Mouse (Mus musculus): ENCODE measurements around the gene Asb18. TPM values are rescaled to one million over a fixed set of nuclear protein-coding genes. Genes with fewer than 3 reads are reported as not detected.

The Asb18 gene
- total RNA-seq (2021), result 1 to 10 TPM in 1 of 2 experiments, not detected in 1; 1.5 TPM
- long read RNA-seq, experiment 1, result 0 reads
- long read RNA-seq, experiment 2, result 0 reads

DNA sequence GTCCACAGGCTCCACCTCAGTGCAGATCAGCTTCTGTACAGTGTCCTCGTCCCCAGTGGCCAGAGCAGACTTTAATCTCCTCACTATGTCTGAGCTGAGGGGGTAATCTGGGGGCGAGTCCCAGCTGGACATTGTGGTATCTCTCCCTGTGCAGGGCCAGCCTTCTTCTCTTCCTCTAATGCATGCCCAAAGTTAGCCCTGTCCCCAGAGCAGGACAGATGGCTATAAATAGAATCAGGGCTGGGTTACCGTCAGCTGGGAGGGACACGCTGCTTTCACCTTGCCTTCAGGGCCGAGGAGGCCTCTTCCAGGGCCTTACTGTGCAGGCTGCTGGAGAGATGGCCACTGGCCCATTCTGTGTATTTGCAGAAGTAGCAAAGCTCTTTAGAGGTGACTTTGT lies at the start of gene Asb18:
Asb18 (minus strand) TSS at position 221 of the 400 bp plus-strand sequence.
- DNase-seq, result no peak

DNA sequence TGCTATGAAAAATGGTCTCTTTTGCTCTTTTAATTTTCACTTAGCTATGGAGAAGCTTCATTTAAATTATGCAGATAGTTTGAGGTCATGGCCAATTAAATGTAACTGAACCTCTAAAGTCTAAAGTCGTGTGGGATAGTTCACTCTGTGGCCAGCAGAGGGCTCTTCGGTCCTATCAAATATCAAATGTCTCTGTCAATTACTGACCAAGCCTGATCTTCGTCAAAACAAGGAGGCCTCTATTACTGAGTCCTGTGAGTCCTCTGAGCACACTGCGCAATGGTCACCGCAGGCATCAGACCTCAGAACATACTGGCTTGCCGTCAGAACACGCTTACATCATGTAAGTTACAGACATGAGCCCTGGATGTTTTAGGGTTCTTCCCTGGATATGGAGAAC lies 46.1 kb upstream of the Asb18 start:
- DNase-seq, result peak; percentile 66

DNA sequence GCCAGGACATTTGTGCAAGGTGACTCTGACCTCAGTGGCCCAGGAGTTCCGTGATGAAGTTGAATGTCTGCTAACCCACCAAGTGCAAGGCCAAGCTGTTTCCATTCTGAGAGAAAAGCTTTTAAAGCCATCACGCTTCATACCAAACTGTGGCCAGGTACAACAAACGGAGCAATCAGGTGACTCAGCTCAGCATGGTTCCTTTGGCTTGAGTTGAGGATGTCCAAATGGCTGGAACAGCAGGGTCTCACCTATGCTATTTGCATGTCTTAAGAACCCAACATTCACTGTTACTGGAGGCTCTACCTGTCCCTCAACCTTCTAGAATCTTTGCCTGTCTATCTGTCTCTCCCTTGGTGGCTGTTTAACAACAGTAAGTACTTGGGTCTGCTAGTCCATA lies 45.6 kb upstream of the Asb18 start:
- DNase-seq, result no peak

DNA sequence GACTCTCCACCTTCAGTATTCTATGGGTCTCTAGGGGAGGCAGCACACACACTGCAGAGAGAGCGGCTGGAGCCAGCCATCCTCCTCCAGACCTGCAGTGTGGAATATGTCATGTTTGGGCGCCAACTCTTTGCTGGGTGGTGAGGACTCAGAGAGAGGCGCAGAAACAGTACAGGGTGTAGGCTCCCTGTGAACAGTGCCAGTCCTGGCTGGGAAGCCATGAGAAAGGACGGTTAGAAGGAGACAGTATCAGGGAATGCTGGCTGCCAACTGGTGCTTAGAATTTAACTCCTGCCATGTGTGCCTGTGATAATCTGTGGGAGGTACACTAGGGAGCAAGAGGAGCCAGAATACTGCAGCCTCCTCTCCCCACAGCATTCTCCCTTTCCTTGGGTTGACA lies 40.5 kb upstream of the Asb18 start:
- no peak for DNase-seq

DNA sequence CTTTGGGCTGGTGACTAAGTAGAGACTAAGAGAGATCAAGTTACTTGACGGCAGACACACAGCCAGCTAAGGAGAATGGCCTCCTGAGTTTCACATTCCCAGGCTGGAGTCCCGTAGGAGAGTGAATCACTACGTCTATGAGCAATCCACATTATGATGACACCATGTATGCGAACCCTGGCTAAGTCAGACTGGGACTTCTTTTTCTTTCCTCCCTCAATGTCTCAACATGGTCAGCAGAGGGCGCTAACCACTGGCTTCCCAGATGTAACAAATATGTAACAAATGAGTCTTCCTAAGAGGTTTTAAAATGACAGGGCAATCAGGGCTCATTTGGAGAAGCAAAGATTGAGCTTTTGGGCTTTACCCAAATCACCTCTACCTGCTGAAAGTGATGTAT lies 36.9 kb upstream of the Asb18 start:
- DNase-seq, result peak; percentile 54

DNA sequence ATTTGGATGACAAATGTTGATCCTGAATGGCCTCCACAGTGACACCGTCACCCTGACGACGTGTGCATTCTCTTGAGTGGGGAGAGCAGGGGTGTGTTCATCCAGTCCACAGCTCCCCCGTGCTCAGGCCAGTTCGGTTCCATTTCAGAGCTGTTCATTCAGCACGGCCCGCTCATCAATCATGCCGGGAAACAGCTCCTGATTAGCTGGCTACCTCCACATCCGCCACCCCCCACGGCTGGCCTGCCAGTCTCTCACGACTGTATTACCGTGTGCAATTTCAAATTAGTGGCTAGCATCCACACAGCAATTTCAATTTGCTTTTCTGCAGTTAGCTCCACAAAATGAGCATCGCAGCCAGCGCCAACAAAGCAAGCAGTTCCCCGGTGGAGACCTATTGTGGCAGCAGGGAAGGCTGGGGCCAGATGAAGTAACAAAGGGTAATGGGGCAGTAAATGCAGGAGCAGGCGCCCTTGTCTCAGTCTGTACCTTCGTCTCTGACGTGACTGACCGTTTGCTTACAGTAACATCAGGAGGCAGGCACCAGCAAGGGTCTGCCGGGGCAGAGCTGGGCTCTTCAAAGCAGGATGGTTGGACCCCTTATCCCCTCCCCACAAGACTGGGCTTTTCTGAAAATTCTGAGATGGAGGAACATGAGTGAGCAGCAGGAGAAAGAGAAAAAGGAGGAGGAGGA lies 35.7 kb upstream of the Asb18 start:
- DNase-seq, result no peak

DNA sequence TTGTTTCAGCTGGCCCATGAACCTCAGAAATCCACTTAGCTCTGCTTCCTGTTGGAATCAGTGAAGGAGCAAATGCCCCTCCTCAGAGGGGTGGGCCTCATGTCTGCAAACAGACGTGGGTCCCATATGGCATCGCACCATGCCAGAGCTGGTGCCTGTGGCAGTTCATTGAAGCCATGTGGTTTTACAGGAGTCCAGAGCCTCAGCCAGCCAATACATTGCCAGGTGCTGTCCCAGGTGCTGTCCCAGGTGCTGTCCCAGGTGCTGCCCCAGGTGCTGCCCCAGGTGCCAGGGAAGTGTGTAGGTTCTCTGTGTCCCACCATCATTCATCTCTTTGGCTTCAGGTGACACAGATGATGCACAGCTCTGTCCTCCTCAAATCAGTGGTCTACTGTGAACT lies 13.8 kb upstream of the Asb18 start:
- DNase-seq, result no peak

DNA sequence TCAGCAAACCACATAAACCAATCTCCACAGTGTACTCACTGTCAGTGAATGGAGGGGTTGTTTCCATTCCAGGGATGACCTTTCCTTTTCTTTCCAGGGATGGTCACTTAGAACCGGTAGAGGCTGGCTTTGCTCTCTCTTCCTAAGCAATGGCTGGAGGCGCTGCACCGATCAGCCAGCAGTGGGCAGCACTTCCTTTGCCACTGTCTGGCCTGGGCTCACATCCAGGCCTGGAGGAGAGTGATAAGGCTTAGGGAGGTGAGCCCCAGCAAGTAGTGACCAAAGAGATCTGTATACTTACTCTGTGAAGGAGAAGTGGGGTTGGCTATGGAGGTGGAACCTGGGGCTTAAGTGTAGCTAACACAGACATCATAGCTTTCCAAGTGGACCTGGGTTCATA lies 12.5 kb upstream of the Asb18 start:
- peak; percentile 64 for DNase-seq

DNA sequence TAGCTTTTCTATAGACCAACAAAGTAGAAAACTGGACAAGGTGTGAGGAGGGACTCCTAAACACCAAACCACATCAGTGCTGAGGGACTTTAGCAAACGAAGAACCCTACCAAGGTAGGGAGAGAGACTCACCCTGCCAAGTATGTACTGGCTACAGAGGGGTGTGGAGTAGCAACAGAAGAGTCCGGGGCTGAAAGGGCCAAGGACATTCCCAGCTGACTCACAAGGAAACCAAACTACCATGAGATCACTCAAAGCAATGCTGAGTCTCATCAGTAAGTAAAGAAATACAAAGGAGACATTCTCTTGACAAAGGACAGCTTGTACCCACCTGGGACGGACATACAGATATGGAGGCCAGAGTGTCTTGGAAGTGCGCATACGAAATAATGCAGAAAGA lies 5.9 kb upstream of the Asb18 start:
- peak; percentile 11 for DNase-seq

DNA sequence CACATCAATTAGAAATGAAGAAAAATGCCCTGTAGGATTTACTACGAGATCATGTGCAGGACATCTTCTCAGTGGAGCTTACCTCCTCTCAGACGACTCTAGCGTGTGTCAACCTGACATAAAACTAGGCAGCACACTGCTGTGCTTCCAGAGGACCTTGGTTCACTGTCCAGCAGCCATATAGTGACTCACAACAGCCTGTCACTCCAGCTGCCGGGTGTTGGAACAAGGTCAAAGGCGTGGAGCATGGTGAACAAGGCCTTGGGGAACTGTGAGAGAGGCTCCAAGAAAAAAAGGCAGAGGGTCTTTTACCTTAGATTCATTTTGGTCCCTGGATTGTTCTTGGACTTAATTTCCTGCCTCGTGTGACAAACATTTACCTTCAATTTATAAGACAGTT lies 3.6 kb upstream of the Asb18 start:
- peak; percentile 73 for DNase-seq

DNA sequence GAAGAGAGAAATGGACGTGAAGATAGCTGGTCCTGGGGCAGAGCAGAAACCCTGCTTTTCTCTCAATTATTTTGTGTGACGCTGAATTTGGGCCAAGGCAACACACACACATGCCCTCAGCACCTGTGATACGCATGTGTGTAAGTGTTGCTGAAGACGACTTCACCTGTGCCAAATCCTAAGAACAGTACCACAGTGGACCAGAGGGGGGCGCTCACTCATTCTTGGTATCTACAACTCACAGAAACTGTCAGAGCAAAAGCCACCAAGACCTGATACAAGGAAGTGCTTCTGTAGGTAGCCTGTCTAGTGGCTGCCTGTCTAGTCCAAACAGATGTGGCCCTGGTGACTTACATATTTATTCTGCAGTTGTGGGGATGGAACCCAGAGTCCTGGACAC lies 1.2 kb downstream of the Asb18 start:
- no peak for DNase-seq

DNA sequence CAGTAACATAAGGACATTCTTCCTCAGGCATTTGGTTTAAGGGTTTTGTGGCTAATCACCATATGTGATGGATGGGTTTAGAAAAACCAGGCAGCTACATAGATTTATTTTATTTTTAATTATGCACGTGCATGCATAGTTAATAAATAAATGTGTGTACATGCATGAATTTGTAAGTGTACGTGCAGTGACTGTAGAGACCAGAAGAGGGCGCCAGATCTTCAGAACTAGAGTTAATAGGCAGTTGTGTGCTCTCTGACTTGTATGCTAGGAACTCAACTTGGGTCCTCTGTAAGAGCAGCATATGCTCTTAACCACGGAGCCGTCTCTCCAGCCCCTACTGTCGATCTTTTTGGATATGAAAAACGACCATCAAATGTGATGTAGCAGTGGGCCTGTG lies 1.6 kb downstream of the Asb18 start:
- no peak for DNase-seq

DNA sequence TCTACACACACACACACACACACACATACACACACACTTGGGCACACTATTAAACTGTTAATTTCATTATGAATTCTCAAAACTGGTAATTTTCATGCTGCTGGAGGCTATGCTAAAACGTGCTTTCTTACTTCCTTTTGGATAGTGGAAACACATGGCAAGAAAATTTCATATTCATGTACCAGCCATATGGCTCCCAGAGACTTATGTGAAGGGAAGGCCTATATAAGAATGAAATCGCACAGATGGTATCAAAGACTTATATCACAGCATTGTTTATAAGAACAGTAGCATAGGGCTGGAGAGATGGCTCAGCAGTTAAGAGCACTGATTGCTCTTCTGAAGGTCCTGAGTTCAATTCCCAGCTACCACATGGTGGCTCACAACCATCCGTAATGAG lies 2.3 kb downstream of the Asb18 start:
- DNase-seq, result no peak

DNA sequence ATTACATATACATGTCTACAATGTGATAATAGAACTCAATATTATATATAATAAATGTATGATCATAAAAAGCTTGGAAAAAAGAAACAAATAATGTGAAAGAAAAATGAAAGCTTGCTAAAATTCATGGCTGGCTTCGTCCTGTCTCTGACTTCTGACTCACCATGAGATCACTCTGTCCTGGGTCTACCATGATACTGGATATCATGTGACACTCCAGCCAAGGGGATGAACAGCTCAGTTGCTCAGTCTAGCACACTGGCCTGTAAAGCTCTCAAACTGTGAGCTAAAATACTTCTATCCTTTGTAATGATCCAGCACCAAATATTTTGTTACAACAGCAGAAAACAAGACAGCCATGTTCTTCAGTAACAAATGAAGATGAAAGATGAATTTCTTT lies 4.4 kb downstream of the Asb18 start:
- DNase-seq, result no peak

DNA sequence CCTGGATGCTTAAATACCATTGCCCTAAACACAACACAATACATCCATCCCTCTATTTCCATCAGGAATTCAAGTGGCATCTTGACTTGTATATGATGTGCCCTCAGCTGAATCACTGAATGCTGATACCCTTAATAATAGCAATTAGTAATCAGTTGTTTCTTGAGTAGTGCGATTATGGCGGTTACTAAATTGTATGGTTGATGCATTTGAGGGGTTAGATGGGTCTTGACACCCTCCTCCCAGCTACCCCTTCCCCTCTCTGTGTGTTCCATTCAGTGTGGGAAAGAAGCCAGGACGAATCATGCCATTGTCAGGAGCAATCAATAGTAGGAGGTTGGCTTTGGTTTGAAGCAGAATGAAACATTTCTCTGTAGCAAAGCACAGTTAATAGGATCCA lies 5.3 kb downstream of the Asb18 start:
- DNase-seq, result no peak

DNA sequence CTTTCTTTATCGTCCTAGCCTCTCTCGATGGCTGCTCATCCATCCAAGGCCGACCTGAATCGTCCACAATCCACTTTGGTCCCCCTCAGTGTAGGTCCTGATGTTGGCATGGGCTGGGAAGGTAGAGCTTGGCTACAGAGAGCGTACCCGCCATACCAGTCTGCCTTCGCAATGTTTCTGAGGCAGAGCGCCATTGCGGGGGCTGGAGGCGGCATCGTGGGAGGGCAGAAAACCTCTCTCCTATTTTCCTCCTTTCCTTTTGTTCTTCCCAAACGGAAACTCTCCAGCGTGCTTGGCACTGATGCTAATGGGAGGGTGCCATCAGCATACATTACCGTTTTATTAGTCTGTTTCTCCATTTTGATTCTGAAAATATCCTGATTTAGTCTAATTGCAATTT lies 7.8 kb downstream of the Asb18 start:
- DNase-seq, result no peak

DNA sequence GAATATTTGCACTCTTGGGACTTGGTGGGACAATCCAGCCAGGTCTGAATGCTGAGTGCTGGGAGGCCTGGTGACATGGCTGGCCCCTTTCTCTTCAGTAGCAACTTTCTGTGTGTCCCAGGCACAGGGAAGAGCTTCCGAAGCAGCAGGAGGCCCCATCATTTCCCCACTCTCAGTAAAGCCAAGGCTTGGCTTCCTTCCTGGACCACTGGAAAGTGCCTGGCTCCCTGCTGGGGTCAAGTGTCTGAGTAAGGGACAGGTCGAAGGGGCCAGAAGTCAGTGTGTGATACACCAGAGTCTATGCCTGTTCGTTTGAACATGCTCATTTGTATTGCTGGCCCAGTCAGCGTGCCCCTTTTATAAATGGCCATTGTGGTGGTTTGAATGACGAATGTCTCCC lies 13.5 kb downstream of the Asb18 start:
- DNase-seq, result no peak

DNA sequence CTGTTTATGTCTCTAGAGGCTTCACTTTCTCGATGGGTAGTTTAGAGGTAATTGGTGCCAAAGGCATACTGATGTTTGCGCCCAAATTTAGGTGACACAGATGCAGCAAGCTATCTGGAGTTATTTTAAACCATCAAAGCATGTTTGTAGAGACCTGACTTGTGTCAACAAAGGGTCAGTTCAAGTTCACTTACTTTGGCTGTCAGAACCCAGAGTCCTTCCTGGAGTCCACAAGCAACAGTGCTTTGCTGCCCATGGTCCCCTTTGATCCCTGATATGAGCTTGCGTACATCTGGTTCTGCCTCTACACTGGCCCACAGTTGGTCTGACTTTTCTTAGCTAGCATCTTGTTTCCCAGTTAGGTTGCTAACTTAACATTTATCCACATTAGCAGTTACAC lies 14.6 kb downstream of the Asb18 start:
- no peak for DNase-seq

DNA sequence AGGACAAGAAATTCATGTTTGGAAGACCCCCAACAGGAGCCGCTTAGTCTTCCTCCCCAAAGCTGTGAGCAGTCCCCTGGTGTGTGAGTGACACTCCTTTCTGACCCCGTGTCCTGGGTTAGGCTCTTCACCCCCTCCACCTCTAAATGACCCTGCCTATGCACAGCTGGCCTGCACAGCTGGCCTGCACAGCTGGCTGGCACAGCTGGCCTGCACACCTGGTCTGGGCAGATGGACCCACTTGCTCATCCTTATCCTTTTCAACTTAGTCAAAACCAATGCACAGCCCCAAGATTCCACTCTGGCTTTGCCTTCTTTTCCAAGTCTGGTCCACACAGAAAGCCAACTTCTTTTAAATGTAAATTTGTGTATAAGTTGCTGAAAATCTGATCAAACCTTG lies 15.8 kb downstream of the Asb18 start:
- no peak for DNase-seq

DNA sequence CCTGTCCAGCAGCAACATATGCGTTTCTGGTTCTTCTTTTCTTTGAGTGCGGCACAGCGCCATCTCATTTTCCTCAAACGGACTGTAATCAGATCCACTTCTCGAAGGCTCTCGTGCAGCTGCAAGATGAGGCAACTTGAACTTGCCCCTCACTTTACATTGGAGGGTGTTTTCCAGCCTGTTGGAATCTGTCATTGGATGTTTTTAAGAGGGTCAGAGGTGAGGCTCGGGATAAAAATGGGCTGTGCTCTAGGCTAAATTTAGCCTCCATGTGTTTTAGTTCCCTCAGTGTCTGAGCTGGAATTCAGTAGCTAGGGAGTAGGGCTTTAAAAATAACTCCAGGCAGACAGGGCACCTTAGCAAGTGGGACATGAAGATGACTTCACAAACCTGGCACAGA lies 16.4 kb downstream of the Asb18 start:
- no peak for DNase-seq

DNA sequence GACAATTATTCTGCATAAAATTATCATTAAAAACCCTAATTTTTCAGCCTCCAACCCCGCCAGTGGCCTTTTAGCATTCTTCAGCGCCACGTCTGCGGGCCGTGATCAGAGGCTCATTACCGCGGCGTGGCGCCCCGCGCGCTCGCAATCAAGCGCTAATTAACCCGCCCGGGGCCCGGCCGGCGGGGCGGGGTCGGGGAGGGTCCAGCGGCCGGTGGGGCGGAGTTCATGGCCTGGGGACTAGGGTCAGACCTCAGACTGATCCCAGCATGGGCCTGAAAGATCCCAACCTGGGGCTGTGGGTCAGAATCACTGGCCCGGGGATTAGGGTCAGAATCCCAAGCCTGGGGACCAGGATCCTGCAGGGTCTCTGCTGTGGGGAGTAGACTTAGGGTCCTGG lies 22.2 kb downstream of the Asb18 start:
- no peak for DNase-seq

DNA sequence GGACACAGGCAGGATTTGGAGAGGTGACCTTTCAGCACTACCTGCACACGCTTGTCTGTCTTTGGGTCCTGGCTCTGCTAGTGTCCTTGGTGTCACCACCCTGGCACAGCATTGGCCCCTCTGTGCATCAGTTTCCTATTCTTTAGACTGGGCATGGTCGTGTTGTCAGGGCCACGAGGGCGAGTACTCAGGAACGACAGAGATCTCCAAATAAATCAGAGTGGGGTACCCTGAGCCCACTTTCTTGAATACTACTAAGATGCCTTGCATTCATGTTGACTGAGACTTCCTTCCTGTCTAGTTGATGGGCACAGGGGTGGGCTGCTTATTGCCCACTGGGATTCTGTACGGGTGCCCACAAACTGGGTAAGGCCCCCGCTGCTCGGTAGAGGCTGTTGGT lies 37.2 kb downstream of the Asb18 start:
- no peak for DNase-seq

DNA sequence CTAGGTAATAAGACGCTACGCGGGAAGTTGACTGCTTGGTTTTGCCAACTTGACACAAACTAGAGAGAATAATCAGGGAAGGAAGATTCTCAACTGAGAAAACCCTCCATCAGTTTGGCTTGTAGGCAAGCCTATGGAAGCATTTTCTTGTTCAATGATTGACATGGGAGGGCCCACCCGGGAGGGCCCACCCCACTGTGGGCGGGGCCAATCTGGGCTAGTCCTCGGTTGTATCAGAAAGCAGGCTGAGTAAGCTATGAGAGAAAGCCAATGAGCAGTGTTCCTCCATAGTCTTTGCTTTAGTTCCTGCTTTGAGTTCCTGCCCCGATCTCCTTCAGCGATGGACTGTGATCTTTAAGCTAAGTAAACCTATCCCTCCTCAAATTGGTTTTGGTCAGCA lies 38.1 kb downstream of the Asb18 start:
- DNase-seq, result no peak

DNA sequence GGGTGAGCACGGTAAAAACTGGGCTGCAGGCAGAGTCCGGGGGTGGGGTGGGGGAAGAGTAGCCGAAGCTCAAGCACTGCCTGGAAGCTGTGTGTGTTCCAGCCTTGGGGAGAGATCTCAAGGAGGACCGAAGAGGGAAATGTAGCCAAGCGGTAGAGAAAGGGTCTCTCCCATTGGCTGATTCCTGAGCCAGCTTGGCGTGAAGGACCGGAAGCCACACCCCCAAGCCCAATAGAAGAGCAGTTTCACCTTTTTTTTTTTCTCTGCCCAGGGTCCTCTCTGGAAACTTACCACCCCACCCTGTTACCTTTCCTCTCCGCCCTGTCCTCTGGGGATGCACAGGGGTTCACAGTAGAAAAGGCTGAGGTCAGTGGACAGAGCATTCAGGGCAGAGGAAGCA lies 39.9 kb downstream of the Asb18 start:
- DNase-seq, result no peak

DNA sequence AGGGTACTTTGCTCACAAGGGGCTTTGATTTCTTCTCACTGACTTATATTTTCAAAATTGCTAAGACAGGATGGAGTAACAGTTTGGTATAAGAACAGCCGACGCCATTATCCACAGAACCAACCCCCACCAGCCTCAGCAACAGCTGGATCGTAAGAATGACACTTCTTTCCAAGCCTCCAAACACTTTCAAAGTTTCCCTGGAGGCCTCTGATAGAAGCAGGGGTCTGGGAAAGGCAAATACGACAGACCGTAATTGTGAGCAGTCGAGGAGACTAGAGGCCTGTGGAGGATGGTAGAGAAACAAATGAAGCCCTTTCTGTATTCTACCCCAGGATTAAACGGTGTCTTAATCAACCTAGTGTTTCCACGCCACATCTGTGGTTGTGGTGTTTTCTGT lies 42.6 kb downstream of the Asb18 start:
- DNase-seq, result no peak

Data from adrenal gland, postnatal 10 days (tissue).